Mouse (Mus musculus) cerebellum, postnatal 36 days (tissue): ENCODE data around the gene Galntl6.
A peak's percentile ranks its signal among the peaks of the same experiment; 100 is the strongest.
"Not testable (repeated sequence)": the region's sequence is repeated elsewhere in the genome, so short reads cannot be mapped to it uniquely, and the experiment has no call there.

Experiments
- DNase-seq, 2 experiments: peaks; one replicate each; pipeline ENCODE4 v3.0.0; 2021 to 2022; ENCODE audit warnings: mixed read lengths in 2 of 2

Gene Galntl6

DNA sequence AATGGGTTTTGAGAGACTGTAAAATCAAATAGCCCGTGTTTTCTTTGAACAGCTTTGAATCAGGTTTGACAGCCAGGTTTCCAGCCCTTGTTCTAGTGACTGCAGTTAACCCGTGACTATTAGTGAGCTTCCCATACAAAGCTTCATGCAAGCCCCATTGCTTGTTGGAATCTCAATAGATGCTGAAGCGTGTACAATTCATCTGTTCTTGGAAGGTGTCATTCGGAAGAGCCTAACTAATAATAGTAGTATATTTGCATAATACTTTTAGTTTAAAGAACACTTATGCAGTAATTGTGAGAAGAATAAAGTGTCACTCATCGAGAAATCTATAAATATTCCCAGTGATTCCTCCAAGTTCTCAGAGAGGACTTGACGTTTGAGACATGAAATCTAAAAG is 314.6 kb downstream of the Galntl6 start:
- DNase-seq: no peak

DNA sequence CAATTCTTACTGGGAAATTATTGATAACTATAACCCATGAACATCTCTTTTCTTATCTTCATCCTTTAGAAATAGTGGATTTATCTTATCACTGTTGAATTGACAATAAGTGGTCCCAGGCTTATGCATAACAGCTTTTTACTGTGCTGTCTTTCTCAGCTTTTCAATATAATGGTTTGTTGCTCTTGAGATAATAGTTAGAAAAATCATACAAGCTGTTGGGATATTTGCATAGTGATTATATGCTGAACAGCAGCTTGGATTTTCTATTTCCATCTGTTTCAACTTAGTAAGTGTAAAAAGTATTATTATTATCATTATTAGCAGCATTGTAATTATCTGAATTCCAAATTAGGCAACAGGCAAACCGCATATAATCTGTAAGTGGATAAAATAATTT is 337.1 kb downstream of the Galntl6 start:
- no peak for DNase-seq

DNA sequence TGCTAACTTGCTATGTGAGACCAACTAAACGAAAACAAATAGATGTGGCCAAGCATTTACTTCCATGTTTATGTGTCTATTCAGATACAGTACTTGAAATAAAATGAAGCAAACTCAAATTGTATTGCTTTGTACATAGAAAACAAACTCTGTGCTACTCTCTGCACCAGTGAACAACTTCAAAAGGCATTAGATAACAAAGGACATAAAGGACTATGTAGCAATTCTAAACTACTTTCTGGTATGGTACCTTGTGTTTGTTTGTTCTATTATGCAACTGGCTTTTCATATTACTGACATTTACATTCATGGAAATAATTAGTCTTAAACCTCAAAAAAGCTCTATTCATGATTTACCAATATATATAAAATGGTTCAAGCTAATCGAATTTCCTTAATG is 344.4 kb downstream of the Galntl6 start:
- DNase-seq: no peak

DNA sequence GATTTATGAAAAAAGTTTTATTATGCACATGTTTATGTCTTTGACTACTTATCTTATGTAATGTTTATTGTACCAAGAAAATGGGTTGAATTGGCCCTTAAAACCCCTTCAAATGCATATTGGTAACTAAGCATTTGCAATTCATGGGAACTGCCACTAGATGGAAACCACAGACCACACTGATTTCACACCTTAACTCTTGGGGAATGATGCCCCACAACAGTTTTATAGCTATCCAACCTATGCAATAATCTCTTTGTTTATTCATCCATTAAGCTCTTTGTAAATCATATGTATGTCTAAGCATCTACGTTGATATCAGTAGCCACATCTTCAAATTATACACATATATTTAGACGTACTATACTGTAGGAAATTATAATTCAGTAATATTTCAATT is 346.3 kb downstream of the Galntl6 start:
- peak in 1 of 2 experiments; percentile 21 for DNase-seq

DNA sequence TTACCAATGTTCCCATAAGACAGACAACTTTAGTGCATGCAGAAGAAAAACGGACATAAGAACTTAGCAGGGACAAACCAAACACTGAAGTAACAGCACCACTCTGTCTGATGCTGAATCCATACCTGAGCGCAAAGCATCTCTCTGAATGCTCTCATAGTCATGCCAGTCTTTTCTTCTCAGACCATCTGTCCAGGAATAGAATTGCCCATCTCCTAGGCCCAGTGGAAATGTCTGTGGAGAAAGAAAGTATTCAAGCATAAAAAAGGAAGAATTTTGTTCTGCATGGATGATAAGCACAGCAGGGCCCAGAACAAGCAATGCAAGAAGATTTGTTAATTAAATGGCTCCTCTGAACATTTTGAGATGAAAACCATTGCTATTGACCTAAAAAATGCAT is 376.7 kb downstream of the Galntl6 start:
- DNase-seq: peak; percentile 7 to 47

DNA sequence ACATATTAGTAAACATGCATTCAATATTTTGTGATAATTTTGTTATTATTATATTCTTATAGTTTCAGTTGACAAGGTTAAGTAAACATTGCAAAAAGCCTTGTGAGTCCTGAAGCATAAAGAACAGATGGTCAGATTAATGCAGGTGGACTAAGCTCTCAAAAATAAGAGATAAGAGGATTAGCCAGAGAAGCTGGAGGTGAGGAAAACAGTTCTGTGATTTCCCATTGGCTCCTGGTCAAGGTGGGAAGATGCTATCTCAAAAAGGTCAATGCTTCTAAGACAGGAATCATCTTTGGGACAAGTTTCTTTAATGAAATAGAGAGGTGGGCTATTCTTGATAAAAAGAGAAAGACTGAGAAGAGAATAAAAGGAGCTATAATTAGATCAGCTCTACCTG is 377.8 kb downstream of the Galntl6 start:
- peak; percentile 8 to 23 for DNase-seq

DNA sequence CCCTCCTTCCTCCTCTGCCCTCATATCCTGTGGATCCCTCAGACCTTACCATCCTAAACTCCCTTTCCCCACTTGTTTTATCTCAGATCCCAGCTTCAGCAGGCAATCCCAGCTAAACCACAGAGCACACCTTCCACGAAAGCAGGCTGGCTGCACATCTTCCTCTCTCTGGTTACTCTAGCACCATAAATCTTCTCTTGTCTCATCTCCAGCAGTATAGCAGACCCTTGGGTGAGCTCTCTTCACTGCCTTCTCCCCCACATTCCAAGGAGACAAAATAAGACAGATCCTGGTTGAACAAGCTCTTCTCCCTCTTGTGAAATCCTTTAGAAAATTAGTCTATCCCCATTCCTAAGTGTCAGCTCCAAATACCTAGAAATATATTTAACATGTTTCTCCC is 389.0 kb downstream of the Galntl6 start:
- DNase-seq: no peak

DNA sequence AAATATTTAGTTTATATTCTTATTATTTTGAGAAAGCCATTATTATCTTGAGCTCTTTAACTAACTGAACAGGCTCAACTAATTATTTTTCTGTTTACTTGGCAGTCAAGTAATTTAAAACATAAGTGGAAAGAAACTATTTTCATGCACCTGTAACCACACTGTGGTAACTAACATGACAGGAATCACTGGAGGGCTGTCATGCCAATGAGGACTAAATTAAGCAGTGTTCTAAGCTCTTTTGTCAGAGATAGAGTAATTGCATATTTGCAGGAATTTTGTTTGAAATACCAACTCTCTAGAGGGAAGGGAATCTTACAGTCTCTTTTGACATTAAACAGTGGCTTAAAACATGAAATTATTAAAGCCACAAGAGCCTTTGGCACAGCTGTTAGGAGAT is 390.5 kb downstream of the Galntl6 start:
- no peak for DNase-seq

DNA sequence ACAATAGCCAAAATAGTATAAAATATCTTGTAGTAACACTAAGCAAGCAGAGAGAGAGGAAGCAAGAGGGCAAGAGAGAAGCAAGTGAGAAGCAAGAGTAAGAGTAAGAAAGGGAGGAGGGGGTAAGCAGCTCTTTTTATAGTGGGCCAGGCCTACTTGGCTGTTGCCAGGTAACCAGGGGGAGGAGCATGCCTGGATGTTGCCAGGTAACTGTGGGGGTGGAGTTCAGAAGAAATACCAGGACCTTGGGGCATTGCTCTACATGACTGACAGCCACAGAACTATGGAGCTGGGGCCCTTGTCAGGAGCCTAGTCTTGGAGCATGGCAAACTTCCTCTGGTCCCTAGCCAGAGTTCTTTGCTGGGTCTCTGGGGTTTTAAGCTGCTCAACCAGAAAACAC is 401.9 kb downstream of the Galntl6 start:
- DNase-seq: no peak

DNA sequence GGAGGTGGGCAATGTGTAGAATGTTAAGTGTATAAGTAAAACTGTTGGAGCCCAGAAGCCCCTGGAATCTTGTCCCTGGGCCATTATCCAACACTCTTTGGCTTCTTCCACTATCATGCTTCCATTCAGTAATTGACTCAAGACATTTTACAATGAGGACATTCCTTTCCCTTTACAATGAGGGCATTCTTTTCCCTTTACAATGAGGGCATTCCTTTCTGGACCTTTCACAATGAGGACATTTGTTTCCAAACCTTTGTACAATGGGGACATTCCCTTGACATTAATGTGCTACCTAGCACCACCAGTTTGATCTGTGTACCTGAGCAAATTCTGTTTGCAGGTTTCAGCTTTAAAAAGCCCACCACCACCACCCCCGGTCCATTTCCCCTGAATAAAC is 403.4 kb downstream of the Galntl6 start:
- DNase-seq: no peak

DNA sequence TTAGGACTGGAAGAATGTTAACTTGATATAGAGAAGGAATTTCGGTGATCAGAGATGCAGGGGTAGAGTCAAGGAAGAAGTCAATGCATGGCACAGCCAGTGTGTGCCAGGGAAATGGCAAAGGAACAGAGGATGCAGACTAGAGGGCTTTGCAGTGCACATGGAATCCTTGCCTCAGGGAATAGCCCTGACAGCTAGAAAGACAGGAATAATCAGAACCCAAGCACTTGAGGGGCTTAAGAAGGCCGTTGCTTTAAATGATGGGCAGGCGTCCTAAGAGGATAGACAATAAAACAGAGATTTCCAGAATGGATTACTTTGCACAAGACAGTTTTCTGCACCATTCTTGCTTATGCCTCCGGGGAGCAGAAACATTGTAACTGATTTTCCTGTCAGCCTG is 425.3 kb downstream of the Galntl6 start:
- no peak for DNase-seq

DNA sequence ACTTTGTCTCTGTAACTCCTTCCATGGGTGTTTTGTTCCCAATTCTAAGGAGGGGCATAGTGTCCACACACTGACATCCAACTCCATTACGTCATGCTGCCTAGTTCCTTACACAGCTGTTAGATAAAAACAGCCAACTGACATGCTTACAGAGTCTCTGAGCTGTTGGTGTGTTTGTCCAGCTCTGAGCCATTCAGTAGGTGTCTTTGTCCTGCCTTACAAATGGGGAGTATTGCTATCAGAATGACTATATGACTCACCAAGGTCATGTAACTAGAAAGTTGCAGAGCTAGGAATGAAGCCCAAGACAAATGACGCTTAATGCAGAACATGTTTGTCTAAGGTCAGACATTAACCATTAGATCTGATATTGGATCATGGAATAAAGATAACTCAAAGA is 449.1 kb downstream of the Galntl6 start:
- not testable (repeated sequence) for DNase-seq

DNA sequence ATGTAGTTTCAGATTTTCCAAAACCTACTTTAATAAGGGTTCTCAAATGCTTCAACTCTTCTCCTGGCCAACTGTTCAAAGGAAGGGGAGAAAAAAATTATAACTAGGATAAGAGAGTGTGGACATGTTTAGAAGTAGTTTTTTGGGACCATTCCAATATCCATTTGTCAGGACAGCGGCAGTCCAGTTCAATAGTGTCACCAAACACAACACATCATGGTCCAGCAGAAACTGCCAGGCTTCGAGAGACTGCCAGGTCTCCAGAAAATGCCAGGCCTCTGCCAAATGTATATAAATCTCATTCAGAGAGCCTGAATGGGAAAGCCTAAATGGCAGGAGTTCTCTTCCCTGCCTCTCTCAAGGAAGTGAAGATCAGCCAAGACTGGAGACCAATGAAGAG is 469.7 kb downstream of the Galntl6 start:
- DNase-seq: no peak

DNA sequence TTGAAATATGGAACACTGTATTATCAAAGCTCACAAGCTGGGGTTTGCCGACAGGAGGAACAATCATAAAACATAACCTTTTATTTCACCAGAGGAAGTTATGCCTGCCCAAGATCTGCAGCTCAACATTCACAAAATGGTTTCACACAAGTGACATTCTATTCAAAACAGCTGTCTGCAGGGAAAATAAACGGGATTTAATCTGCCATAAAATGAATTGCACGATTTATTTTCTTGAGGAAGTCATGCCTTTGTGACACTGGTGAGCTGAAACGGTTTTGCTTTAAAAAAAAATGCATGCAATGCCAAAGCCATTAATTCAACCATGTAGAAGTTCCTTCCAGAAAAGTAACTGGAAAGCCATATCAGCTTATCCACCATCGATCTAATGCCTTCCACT is 494.0 kb downstream of the Galntl6 start:
- no peak for DNase-seq

DNA sequence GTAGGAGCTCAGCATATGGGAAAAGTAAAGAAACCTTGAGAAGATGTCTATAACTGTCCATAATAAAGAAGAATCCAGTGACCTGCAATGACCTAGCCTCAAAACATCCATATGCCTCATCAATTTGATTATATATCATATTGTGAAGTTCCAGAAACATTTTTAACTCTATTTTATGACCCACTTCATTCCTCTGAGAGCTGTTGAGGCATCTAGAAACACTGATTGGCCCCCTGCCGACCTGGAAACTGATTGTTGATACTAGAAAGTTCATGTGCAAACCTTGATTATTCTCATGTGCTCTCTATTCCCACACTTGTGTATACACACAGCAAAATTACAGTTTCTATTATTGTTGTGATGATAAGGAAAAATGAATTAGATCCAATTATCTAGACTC is 494.9 kb downstream of the Galntl6 start:
- DNase-seq: no peak

DNA sequence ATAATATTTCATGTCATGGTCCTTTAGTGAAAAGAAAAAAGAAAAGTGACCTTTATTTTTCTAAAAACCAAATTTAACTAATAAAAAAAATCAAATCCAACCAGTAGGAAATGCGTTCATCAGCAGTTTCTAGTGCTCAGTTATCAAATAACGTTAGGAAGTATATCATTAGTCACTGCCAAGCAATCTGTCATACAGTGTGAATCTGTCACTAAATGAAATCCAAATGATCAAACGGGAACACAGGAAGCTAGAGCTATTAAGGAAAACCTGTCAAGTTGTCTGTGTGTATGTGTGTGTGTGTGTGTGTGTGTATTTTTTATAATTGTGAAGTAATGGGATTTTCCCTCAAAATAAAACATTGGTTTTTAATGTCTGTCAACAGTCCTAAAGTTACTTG is 515.9 kb downstream of the Galntl6 start:
- no peak for DNase-seq

DNA sequence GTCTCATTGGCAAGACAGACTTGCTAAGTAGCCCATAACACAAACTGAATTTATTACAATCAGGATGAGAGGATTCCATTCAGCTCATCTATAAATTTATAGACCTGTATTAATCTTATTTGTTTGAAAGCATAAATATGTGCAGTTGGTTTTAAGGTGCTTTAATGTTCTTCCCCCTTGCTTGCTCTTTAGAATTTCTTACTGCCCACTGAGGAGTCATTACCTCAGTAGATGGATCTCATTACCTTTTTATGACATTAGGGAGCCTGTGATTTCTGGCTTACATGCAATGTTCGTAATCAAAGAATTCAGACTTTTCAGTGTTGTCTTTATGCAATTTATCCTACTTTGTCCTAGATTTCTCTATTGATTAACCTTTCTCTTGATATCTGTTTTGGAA is 516.6 kb downstream of the Galntl6 start:
- DNase-seq: no peak

DNA sequence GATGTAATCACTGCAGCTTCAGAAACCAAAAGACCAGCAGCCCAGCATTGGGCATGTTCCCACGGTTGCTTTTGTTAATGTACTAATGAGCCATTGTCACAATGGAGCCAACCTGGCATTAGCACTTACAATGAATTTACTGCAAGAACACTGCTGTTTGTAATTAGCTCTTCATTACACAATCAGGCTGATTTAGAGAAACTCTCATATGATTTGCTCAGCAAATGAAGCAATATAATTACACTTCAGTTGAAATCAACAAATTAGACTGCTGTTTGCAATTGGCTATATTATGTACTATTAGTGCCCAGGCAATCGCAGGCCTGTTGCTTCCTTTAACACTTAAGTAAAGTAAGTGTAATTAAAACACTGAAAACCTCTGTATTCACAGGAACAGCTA is 540.1 kb downstream of the Galntl6 start:
- no peak for DNase-seq

DNA sequence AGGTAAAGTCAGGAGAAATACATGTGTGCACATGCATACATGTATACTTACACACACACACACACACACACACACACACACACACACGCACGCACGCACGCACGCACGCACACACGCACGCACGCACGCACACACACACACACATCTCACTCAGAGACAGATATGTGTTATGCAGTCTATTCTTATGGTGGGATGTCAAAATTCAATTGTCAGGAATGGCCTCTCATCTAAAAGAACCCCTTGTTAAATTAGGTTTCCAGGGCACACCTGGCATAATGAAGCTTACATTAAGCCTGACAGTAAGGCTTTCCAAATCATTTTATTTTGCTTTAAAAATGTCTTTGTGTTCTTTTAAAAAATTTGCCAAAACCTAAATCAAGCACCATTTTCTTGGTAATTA is 540.5 kb downstream of the Galntl6 start:
- no peak for DNase-seq

DNA sequence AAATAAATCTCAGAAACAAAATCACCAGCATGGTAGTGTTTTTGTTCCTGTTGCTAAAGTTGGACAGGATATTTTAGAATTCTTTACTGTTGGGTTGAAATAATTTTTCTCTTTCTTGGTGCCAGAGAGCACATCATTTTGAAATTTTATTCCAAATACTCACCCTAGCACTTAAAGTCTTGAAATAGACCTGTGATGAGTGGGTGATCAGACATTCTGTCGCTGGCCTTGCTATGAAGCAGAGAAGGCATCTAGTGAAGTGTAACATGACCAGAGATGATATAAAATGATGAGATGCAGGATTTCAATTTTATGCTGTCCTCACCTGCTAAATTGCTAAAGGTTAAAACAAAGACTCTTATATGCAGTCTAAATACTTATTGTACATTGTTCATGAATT is 581.3 kb downstream of the Galntl6 start:
- DNase-seq: no peak

DNA sequence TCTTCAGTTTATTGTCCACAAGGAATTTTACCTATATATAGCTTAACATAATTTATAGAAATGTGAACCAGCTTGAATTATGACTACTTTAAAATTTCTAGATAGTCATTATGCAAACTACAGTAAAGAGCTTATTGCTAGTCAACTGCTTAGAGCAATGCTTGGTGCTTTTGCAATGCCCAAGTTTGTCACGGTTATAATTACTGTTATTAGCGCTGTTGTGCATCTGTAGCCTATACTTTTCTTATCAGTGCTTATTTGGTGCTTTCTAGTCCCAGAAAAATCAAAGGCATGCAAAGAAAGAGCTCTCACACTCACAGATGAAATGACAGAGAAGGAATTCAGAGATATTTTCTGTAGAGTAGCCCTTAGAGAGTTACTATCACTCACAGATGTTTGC is 599.0 kb downstream of the Galntl6 start:
- no peak for DNase-seq

DNA sequence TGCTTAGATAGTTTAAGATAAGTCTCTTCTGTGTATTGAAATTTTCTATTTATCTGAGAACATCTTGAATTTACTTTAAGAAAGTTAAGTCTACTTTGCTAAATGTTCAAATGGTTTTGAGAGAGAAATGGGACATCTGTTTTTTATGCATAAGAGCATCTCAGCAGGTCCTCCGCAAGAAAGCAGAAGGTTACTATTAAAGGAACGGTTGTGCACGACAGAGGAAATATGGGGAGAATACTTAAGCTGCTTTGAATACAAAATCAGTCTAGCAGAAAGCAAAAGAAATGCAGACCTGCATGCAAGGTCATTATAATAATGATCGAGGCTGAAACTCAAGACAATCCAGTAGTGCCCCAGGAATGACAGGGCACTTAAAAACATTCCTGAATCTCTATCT is 621.0 kb downstream of the Galntl6 start:
- peak in 1 of 2 experiments; percentile 4 for DNase-seq

DNA sequence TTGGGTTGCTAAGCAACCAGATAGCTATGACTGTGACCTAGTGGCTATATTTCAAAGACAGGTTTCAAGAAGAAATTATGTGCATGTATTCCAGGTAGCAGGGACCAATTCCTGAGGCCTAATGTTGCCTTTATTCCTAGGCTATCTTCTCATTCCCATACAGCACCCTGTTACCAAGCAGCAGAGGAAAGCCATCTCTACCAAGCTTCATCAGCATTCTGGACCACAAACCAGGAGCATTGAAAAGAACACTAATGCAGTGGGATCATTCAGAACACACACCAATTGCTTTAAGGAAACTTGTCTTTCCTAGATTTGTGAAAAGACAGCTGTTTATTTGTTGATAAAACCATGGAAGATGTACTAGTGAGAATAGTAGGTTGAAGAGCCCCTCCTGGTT is 622.4 kb downstream of the Galntl6 start:
- DNase-seq: no peak

DNA sequence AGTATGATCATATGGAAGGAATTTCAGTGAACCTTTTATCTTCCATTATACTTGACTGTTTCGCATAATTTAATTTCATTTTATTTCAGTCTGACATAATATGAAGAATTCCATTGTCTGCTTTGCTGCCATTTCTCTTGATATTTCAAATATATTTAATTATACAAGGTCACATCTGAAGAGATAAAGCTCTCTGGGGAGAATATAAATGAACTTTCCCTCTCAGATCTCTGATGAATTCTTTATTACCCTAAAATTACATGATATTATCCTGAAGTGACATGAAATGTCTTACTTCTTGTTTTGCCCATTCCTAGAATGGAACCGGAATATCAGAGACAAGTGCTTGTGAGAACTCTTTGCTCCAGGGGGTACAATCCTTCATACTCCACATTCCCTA is 647.0 kb downstream of the Galntl6 start:
- DNase-seq: no peak

DNA sequence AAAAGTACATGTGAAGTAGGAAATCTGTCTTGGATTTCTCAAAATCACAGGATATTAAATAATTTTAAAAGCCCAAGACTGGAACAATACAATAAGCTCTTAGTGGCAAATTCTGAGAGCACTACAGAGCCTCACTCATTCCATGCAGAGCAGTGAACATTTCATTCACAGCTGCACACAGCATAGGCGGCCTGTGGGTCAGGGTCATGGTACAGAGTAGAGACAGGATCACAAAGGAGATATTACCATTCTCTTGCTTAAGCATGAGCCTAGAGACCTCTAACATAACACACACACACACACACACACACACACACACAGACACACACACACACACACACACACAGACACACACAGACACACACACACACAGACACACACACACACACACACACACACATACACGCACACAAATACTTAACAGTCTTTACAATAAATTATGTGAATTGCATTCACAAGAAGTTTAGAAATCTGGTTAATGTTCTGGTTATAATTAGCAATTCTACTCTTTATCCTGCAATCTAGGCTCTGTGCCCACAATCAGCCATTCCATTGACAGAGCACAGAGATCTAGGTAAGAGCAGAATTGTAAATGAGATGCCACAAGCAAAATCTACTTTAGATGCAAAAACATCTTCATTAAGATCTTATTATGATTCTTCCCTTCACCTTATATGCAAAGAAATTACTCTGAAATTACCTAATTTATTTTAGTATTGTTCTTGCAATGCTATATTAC is 653.7 kb downstream of the Galntl6 start:
- DNase-seq: no peak

DNA sequence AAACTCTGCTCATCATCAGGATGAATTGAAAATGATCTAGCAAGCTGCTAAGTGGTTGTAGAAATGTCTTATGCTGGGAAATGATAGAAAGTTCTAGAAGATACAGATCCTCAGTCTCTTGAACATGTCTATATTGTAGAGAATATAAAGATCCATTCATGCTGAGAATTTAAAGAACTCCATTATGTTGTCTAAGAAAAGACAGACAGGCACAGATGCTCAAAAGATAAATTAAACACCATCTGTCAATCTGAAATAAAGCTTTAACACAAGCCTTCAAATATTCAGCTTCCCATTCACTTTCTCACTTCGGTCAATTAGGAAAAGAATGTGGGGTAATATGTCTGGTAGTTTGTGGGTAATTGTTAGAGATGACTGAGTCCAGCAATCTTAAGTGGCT is 658.8 kb downstream of the Galntl6 start:
- DNase-seq: no peak
